Mouse (Mus musculus): ENCODE data around the gene Mrgbp. TPM values are rescaled to one million over a fixed set of nuclear protein-coding genes. Genes with fewer than 3 reads are reported as not detected.

The Mrgbp gene
- total RNA-seq, 2 experiments from 2014 or later, result 4.4 to 4.5 TPM

GRCm38 (mm10) chr2:180589123-180589831, 8.2 kb downstream of the Mrgbp start, which contains the start of gene Ogfr:
Gene Ogfr (plus strand): TSS chr2:180589245.
- DNase-seq (ENCODE audit: low spot score), result peak; percentile 71

- no peak for DNase-seq (ENCODE audit: low spot score)
These were observed 16.4 kb downstream of the Mrgbp start, which contains the start of gene Col9a3 for GRCm38 (mm10) chr2:180597490-180597889. Gene Col9a3 (plus strand): TSS chr2:180597790.

- no peak for DNase-seq (ENCODE audit: low spot score)
These were observed 17.1 kb downstream of the Mrgbp start for GRCm38 (mm10) chr2:180598157-180598705.

- no peak for DNase-seq (ENCODE audit: low spot score)
These were observed 19.5 kb downstream of the Mrgbp start for GRCm38 (mm10) chr2:180600569-180601021.

- DNase-seq (ENCODE audit: low spot score), result no peak
These were observed 23.7 kb downstream of the Mrgbp start for GRCm38 (mm10) chr2:180604781-180605180.

- no peak for DNase-seq (ENCODE audit: low spot score)
These were observed 29.2 kb downstream of the Mrgbp start for GRCm38 (mm10) chr2:180610283-180610682.

- DNase-seq (ENCODE audit: low spot score), result no peak
These were observed 30.8 kb downstream of the Mrgbp start for GRCm38 (mm10) chr2:180611882-180612281.

Other genes with a start within 250 kb of the Mrgbp start
- gene Gata5, start 246.6 kb upstream of the Mrgbp start, total RNA-seq (2021), result not detected
- gene Slco4a1, start 125.1 kb upstream of the Mrgbp start, total RNA-seq (2021), result not detected
- gene Ntsr1, start 81.3 kb upstream of the Mrgbp start, total RNA-seq (2021), result not detected
- 10 to 100 TPM; 20.7 to 25.7 TPM for gene Ogfr, start 7.9 kb downstream of the Mrgbp start, total RNA-seq (2021)
- under 1 TPM in 1 of 2 experiments, not detected in 1; 0.07 TPM for gene Col9a3, start 16.5 kb downstream of the Mrgbp start, total RNA-seq (2021)
- not detected for gene Tcfl5, start 61.4 kb downstream of the Mrgbp start, total RNA-seq (2021)
- 10 to 100 TPM; 15.3 to 19.4 TPM for gene Dido1, start 128.7 kb downstream of the Mrgbp start, total RNA-seq (2021)
- 10 to 100 TPM; 31.7 to 36.7 TPM for gene Gid8, start 128.8 kb downstream of the Mrgbp start, total RNA-seq (2021)
- not detected for gene Slc17a9, start 144.0 kb downstream of the Mrgbp start, total RNA-seq (2021)
- gene Bhlhe23, start 195.6 kb downstream of the Mrgbp start, total RNA-seq (2021), result not detected